Mouse (Mus musculus) thymus, adult 18-20 months (tissue): ENCODE data around the gene Prpf19.

Experiments used
- DNase-seq, 2 experiments: peaks; one replicate each; pipeline ENCODE4 v3.0.0; 2022; ENCODE audit warnings: mixed read lengths in 2 of 2

The Prpf19 gene

DNA sequence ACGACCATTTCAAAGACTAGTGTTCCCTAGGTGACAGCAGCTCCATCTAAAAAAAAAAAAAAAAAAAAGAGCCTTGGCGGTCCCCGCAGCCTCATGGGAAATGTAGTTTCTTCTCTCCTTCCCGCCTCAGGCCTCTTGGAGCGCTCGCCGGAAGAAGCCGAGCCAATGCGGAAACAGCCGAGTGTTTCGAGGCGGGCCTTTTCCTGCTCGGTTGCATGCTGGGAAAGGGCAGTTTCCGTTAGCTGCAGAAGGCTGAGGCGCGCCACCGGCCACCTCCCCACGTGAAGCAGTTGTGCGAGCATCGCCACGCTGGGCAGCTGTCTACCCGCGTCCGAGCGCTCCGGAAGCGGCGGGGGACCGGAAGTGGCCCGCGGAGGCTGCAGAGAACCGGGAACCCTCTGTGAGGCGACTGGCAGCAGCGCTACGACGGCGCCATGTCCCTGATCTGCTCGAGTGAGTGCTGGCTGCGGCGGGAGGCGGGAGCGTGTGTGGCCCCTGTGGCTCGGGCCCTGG is at the start of gene Prpf19:
Prpf19 (plus strand) TSS at position 216 of the 513 bp plus-strand sequence.
- peak; percentile 95 to 96 for DNase-seq

DNA sequence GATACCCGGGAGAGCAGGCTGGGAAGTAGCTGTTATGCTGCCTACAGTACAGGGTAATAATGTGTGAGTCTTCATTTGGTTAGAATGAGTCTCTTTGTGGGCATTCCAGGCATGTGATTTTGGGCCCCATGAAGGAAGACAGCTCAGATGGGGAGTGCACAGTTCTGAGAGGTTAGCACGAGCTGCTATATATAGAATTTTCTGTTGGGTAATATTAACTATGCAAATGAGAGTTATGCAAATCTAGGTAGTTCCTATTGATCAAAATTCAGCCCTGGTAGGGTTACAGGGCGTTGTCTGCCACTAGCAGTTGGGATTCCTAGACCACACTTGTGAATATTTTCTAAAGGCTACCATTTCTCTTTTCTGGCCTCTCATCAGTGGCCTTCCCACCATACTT is 49.6 kb upstream of the Prpf19 start:
- no peak for DNase-seq

GRCm38 (mm10) chr19:10846150-10846549 is 48.9 kb upstream of the Prpf19 start:
- no peak for DNase-seq

- DNase-seq: no peak
These were observed 47.5 kb upstream of the Prpf19 start for GRCm38 (mm10) chr19:10847311-10848087.

- no peak for DNase-seq
These were observed 39.6 kb upstream of the Prpf19 start for GRCm38 (mm10) chr19:10855422-10855821.

GRCm38 (mm10) chr19:10856520-10856919 is 38.5 kb upstream of the Prpf19 start:
- no peak for DNase-seq

DNA sequence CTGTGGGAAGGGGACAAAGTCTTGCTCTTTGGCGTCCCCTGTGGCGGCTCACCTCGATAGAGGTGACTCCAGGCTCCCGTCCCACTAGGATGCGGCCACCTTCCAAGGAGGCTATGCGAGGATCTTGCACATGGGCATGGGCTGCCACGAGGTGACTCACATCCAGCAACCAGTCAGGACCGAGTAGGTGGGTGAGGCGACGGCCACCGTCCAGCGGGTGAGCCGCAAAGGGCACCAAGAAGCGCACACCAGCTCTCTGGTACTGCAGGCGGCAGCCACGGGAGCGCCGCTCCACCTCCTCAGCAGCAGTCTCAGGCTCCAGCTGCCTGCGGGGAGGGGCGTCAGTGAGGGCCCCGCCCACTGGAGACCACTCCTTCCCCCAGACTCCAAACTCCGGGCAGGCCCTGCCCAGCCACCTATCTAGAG is 34.9 kb upstream of the Prpf19 start:
- no peak for DNase-seq

DNA sequence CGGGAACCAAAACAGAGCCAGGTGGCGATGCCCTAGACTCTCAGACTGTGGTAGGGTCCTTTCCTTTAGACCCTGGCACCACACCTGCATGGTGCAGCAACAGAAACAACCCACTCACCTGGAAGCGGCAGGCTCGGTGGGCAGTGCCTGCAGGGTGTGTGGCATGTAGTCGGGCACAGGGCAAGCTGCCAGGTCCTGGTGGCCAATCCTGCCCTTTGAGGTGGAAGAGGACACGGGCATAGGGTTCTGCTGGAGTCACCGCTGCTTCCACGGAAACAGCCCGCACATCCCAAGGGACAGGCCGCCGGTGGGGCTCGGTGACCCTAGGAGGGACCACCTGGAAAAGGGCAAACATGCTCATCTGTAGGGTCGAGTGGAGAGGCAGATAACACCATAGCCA is 28.7 kb upstream of the Prpf19 start:
- no peak for DNase-seq

DNA sequence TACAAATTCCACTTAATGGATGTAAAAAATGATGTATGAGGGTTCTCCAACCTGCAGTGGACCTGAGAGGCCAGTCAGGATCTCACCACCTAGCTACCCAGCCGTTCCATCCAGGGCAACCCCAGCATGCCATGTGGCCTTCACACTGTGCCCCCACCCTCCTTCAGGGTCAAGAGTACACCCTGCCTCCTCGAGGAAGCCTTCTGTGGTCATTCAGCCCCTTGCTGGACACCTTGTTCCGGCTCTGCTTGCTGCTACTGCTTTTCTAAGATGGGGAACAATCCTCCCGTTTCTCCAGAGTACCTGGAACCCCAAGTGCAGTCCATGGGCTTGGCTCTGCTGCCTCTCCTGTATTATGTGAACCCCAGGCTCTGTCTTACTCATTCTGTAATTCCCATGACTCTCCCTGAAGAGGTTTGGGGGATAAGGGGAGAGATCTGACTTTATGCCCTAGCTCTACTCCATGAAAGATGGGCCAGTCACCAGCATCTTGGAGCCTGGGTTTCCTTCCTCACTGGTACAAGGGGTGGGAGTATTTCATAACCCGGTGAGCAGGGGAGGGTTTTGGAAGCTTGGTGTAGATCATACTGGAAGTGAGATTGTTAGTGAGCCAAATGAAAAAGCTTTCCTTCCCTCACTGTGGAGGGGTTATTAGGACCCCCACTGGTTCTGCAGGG is 26.9 kb upstream of the Prpf19 start:
- DNase-seq: no peak

DNA sequence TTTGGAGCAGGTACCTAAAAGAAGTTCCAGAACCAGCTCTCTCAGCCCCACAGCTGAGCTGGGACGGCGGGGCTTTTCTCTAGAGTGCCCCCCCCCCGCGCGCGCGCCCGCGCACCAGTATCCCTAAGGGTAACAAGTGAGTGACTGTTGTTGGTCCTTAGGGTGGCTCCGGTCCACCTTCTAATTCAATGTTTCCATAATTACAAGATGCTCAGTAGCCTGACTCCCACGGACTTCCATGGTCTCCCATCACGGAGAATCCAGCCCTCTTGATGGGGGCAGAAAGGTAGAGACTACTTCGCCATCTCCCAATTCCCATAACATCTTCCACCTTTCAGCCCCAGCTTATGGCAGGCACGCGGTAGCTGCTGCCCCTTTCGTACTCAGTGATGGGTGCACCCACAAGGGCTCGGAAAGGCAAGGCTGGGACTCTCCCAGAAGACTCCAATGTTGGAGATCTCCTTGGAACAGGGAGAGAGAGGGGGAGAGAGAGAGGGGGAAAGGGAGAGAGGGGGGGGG is 26.3 kb upstream of the Prpf19 start:
- no peak for DNase-seq

DNA sequence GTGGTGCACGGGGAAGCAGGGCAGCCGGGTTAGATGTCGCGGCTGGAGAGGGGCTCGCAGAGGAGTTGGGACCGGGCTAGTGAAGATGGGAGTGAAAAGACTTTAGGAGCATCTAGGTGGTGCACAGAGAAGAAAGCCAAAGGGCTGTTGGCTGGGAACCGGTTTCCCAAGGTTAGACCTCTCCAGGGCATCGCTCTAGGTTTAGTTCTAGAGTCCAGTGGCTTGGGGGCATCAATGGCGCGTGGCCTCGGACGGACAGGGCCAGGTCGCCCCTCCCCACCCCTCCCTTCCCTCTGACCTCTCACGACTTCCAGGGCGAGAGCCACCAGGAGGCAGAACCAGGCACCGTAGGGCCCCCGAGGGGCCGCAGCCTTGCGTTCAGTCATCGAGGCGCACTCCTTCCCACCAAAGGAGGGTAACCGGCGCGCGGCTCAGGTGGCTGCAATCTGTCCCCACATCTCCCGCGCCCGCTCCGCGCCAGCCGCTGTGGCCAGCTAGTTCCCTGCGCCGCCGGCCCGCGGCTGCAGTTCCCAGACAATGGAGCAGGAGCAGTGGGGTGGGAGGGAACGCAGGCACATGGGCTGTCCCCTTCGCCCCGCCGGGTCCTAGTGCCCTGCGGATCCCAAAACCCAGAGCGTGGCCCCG is 25.7 kb upstream of the Prpf19 start:
- peak in 1 of 2 experiments; percentile 21 for DNase-seq

DNA sequence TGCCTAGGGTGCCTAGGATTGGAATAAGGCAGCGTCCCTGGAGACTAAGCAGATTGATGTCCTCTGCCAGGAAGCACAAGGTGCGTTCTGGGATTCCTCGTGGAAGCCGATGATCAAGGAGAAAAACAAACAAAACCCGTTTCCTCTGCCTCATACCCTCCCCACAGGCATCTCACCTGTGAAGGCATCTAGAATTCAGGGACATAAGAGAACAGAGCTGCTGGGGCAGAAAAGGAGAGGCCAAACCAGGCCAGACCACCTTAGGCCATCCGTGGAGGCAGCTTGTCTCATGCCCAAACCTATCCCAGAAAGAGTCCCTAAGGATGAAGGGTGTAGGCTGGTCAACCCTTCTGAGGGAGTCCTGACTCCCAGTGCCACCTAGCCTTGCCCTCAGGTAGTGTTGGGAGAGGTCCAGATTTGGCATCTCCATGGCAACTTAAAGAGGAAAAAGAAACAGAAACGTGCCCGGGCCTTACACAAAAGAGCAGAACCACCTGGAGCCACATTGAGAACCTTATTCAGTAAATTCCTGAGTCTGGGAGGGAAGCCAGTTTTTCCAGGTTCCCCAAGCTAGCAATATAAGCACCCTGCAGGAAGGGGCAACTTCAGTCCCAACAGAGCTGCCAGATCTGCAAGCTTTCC is 25.0 kb upstream of the Prpf19 start, which contains the start of gene Tmem132a:
Tmem132a (minus strand) TSS at position 55 of the 642 bp plus-strand sequence.
- no peak for DNase-seq

DNA sequence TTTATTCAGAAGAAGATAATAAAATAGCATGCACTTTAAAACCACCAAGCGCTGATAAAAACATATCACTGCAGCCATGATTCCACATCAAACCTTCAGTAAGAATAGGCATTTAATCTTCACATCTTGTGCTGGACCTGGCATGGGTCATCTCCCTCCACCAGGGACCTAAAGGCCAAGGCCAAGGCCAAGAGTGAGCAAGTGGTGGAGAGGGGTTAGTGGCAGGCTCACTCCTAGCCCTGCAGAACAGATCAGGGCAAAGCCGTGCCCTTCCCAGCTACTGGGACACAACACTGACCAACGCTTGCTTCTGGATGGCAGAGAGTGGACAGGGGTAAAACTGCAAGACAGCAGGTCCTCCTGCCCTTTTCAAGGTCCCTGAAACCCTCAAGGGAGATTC is 24.4 kb upstream of the Prpf19 start:
- DNase-seq: no peak

DNA sequence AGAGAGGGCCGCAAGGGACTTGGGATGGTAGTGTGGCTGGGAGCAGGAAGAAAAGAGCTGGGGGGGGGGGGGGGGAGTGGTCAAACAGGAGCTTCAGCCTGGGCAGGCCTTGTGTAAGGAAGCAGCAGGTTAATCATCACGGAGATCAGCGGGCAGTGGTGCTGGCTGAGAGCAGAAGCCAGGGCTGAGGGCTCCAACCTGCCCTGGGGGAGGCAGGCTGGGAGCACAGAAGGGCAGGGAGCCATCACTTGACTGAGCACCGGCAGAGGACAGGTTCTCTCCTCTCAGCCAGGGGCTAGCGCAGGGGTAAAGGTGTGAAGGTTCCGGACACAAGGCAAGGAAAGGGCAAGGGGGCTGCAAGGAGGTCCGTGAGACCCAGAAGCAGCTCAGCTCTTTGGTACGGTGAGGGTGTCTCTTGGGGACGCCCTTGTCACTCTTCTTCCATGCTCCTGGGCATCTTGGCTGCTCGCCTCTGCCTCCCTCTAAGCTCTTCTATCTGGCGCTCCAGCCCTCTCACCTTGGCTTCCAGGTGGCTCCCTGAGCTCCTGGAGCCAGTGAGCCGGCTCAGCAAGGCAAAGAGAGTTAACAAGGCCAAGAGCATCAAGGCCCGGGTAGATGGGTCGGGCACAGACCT is 23.6 kb upstream of the Prpf19 start:
- DNase-seq: no peak

DNA sequence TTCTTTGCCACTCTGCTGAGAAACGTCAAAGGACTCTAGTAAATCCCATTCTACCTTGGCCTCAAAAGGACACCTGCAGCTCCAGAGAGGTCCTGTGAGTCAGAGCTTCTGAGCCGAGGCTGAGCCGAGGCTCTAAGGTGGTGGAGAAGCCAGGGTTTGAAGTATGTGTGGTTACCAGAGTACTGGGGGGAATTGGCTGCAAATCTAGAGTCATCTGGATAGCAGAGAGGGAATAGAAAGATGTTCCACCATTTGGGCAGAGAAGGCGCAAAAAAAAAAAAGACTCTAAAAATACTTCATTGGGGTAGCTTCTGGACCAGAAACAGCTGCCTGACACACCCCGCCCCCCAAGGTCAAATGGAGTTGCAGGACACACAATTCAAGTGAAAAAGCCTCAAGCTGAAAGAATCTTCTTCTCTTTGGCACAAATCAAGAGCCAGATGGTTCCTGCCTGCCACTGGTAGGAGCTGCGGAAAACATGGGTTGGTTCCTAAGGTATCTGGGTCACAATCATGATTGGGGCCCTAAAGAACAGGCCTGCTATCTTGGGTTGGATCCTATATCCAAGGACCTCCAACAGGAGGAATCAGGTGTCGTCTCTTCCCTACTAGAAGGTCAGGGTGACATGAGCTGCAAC is 16.7 kb upstream of the Prpf19 start:
- no peak for DNase-seq

DNA sequence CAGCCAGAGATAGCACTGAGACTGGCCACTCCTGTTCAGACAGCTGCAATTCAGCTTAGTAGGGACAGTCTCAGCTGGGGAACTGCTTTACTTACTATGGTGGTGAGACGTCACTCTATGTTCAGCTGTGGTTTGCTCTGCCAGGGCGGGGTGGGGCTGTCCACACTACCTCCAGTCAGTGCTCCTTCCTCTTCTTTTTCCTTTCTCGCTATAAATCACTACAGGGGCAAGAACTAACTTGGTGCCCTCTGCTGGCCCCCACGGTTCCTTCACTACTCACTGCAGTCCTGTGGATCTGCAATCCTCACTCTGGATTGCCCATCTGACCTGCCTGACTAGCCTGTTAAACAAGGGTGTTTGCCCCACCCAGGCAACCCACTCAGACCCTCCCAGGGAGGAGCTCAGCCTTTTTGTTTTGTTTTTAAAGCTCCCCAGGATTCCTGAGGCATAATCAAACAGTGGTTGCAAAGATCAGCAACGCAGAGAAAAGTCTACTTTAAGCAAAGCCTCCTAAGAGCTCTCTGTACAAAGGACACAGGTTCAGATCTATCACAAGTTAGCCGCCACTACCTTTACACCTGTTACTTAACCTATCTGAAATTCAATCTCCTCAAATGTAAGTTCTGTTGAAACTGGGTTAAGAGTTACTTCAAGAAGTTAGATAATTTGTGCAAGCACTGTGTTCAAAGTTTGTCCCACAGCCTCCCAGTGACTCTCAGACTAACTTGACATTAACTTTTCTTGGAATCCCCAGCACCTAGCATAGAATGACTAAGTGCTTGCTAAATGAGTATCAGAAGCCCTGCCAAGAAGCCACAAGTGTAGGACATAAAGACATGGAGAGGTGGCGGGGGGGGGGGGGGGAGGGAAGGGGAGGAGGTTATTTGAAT is 14.7 kb upstream of the Prpf19 start:
- DNase-seq: peak; percentile 32 to 40

GRCm38 (mm10) chr19:10880975-10881425 is 14.0 kb upstream of the Prpf19 start:
- DNase-seq: no peak

GRCm38 (mm10) chr19:10881426-10882154 is 13.4 kb upstream of the Prpf19 start, which contains the start of gene Tmem109:
Gene Tmem109, minus strand, starts transcription at chr19:10882001.
- DNase-seq: peak; percentile 84 to 88

DNA sequence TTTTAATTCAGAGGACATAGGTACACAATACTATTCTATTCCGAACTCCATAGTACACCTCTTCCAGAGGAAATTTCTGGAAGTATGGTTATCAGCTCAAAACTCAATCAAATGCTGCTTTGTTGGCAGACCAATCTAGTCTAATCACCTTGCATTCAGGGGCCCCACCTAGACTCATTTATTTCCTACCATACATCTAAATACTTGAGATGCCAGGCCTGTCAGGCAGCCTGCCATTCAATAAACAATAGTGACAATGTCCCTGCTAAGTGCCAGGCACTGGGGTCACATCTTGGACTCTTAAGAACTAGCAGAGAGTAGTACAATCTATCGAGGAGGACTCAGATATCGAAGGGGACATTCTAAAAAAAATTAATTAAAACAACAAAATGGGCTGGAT is 2.8 kb upstream of the Prpf19 start:
- no peak for DNase-seq

DNA sequence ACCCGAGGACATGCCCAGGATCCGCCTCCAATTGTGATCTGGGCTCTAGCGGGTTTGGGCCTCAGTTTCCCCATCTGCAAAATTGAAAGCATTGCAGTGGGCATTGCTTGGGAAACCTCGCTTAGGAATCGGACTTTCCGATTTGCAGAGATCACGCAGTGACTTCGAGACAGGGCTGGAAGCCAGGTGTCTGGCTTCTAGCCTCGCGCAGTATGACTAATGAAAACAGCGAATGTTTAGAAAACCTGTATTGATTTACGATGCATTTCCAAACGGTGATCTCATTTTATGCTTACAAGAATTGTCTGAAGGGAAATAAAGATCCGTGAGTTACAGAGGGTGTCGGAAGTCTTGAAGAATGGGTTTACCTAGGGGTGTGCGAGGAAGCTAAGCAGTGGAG is 677 bp downstream of the Prpf19 start:
- DNase-seq: no peak
